ENCODE assay signal across 9 mouse cellular contexts in the genomic region with DNA sequence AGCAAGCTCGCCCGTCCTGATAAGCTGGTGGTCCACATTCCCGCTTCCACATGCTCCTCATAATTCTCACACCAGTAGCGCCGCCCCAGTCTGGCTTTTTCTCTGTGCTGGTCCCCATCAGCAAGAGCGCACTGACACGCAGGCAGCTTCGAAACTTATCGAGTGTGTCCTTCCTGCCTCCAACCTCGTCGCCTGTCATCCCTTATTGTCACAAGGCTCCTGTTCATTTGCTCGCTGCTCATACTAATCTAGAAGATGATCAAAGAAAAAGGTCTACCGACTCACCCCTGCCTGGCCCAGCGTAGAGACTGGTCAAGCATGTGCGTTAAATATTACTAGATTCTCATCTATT. TPM values are rescaled to one million over a fixed set of nuclear protein-coding genes. Genes with fewer than 3 reads are reported as not detected.
DNase-seq lines count a peak whose midpoint lies in the region; ATAC-seq and TF ChIP-seq lines count a peak whose summit lies in the region.
"Had no signal": no experiment of that assay in that cellular context is flagged by ENCODE, and none has a peak within 500 bp of the region (broad histone marks: within the 10 kb centered on the region; RNA-seq: fewer than 3 reads in every experiment).

No protein-coding gene starts in this region.

- no peak overlapping the region for H3K9ac ChIP-seq in kidney, embryonic 16.5 days (replicated peaks; ENCODE audit: low read length)
- H3K9ac ChIP-seq in heart, embryonic 13.5 days = peak overlapping the region; percentile 3; the same call in 1 of the 2 replicates

- peaks cover 9% of the 10 kb centered on the region; the same call in 1 of the 2 replicates for H3K4me1 ChIP-seq in kidney, embryonic 16.5 days (ENCODE audit: insufficient read depth, low read length)
- H3K4me1 ChIP-seq in heart, embryonic 13.5 days = peaks cover 21% of the 10 kb centered on the region

- H3K36me3 ChIP-seq in kidney, embryonic 16.5 days (ENCODE audit: insufficient read depth, low read length) = no peaks in the 10 kb centered on the region
- H3K36me3 ChIP-seq in heart, embryonic 13.5 days = no peaks in the 10 kb centered on the region

- no peaks in the 10 kb centered on the region for H3K9me3 ChIP-seq in kidney, embryonic 16.5 days (ENCODE audit: low read length)
- no peaks in the 10 kb centered on the region for H3K9me3 ChIP-seq in heart, embryonic 13.5 days

- intact Hi-C loops in left cerebral cortex, postnatal 25 days (cut with DNase I) = no loop called here
- intact Hi-C loops in left cerebral cortex, adult 2 months (cut with DNase I) = no loop called here

- no peak for TF ChIP-seq CTCF in left cerebral cortex, adult 2 months (IDR thresholded peaks at IDR 0.05)

- WGBS in kidney, embryonic 16.5 days = 46% methylated on average over 15 of the region's 15 CpGs
- 28% methylated on average over 15 of the region's 15 CpGs for WGBS in heart, embryonic 13.5 days

- H3K4me2 ChIP-seq in kidney, embryonic 16.5 days (replicated peaks; ENCODE audit: low read depth, low read length) = peak overlapping the region; percentile 49
- H3K4me2 ChIP-seq in heart, embryonic 13.5 days = peak overlapping the region; percentile 66

- no peak for DNase-seq in kidney, postnatal 25 days
- DNase-seq in MN1 (ENCODE audit: low spot score) = peak; percentile 46
- peak; percentile 12 to 25 for DNase-seq in natural killer cell, adult 2 months (ENCODE audit: low spot score in 2 of 2)
- no peak for DNase-seq in left cerebral cortex, postnatal 25 days (ENCODE audit: low spot score in 2 of 2)
- no peak for DNase-seq in adrenal gland, adult 8-10 months
- no peak for DNase-seq in left cerebral cortex, adult 2 months (ENCODE audit: extremely low spot score in 1 of 2, low spot score in 2 of 2)

- no peak overlapping the region for H3K27ac ChIP-seq in kidney, embryonic 16.5 days (ENCODE audit: low read length)
- no peak overlapping the region for H3K27ac ChIP-seq in heart, embryonic 13.5 days (replicated peaks)
- H3K27ac ChIP-seq in left cerebral cortex, adult 2 months = no peak overlapping the region

- ATAC-seq in kidney, embryonic 16.5 days (ENCODE audit: low FRiP score, low TSS enrichment) = peak; percentile 67
- ATAC-seq in heart, embryonic 13.5 days (ENCODE audit: extremely low read depth, insufficient number of reproducible peaks, low FRiP score, low TSS enrichment) = no peak

- H3K27me3 ChIP-seq in kidney, embryonic 16.5 days (ENCODE audit: insufficient read depth, low read length) = no peaks in the 10 kb centered on the region
- no peaks in the 10 kb centered on the region for H3K27me3 ChIP-seq in heart, embryonic 13.5 days (replicated peaks)

- H3K4me3 ChIP-seq in kidney, embryonic 16.5 days (ENCODE audit: low read length) = peak overlapping the region; percentile 31
- H3K4me3 ChIP-seq in heart, embryonic 13.5 days = peak overlapping the region; percentile 23
- no peak overlapping the region for H3K4me3 ChIP-seq in left cerebral cortex, adult 2 months

RNA-seq across cellular contexts. Expression of gene Drd3, which starts 44.8 kb away (rescaled TPM):
- not detected in 2 replicates for polyA plus RNA-seq in kidney, embryonic 16.5 days (2015; fragmentation: Nextera tagmentation; extraction: Ambion mirVana)
- polyA plus RNA-seq in heart, embryonic 13.5 days (2015; fragmentation: Nextera tagmentation; extraction: Ambion mirVana) = not detected in 2 replicates
- 1 to 10 TPM in 1 of 2 experiments, not detected in 1; 3.2 TPM for total RNA-seq in left cerebral cortex, postnatal 25 days (2021)
- total RNA-seq in adrenal gland, adult 8-10 months (2022) = not detected
- 1 to 10 TPM in 1 of 2 experiments, under 1 TPM in 1; 0.32 to 1.7 TPM for total RNA-seq in left cerebral cortex, adult 2 months (2021)
- total RNA-seq: neutrophil, adult 5-6 weeks had no signal

RNA-seq across cellular contexts. Expression of gene Tigit, which starts 45.1 kb away (rescaled TPM):
- polyA plus RNA-seq in kidney, embryonic 16.5 days (2015; fragmentation: Nextera tagmentation; extraction: Ambion mirVana) = not detected in 2 replicates
- polyA plus RNA-seq in heart, embryonic 13.5 days (2015; fragmentation: Nextera tagmentation; extraction: Ambion mirVana) = not detected in 2 replicates
- total RNA-seq in left cerebral cortex, postnatal 25 days (2021) = not detected
- total RNA-seq in adrenal gland, adult 8-10 months (2022) = under 1 TPM in 1 of 4 experiments, not detected in 3; 0.32 TPM
- not detected for total RNA-seq in left cerebral cortex, adult 2 months (2021)
- total RNA-seq: neutrophil, adult 5-6 weeks had no signal

Comparison
In these comparisons a context has a peak if more than half of its experiments do, and no peak if none do; other contexts are left out.
1. DNase-seq: peak in MN1 (single experiment) and natural killer cell, adult 2 months (2 of 2); none in kidney, postnatal 25 days (0 of 2), left cerebral cortex, postnatal 25 days (0 of 2), adrenal gland, adult 8-10 months (single experiment) and left cerebral cortex, adult 2 months (0 of 2).